In the genomic region with DNA sequence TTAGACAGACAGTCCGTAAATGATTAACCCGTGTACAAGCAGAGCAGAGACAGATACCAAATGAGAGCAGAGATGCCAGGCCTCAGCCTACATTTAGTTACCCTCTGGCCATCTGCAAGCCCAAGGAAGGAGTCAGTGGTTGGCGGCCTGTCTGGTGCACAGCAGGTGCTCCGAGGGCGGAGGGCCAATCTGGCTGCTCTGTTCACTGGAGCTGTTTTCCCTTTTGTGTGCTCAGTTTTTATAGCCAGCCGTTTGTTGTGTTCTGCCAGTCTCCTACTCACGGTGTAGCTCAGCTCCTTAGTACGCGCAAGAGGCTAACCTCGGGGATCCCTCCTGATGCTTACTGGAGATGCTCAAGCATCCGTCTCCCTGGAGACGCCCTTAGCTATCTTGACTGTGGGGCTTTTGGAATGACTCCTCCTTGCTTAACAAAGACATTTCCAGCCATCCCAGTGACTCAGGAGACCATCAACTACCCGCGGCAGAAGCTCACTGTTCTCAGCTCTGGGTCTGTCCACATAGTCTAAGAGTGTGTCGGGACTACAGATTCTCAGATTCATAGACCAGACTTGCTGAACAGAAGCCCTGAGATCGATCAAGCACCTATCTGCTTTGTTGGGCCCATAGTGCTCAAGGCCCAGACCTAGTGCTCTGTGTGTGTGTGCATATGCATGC, we compare ENCODE assay signal across 9 mouse cellular contexts. TPM values are rescaled to one million over a fixed set of nuclear protein-coding genes. Genes with fewer than 3 reads are reported as not detected.
DNase-seq lines count a peak whose midpoint lies in the region; ATAC-seq lines count a peak whose summit lies in the region.
"Had no signal": no experiment of that assay in that cellular context is flagged by ENCODE, and none has a peak within 500 bp of the region (broad histone marks: within the 10 kb centered on the region; RNA-seq: fewer than 3 reads in every experiment).

No protein-coding gene starts in this region.

- H3K4me3 ChIP-seq in hindbrain, embryonic 14.5 days (replicated peaks; ENCODE audit: low read length), result no peak overlapping the region
- no peak overlapping the region for H3K4me3 ChIP-seq in liver, embryonic 15.5 days (replicated peaks)
- H3K4me3 ChIP-seq: heart, embryonic 12.5 days had no signal

- no peaks in the 10 kb centered on the region for H3K36me3 ChIP-seq in hindbrain, embryonic 14.5 days (replicated peaks; ENCODE audit: control insufficient read depth, insufficient read depth)
- H3K36me3 ChIP-seq in liver, embryonic 15.5 days (replicated peaks), result no peaks in the 10 kb centered on the region
- H3K36me3 ChIP-seq: heart, embryonic 12.5 days had no signal

- H3K4me1 ChIP-seq in hindbrain, embryonic 14.5 days (replicated peaks; ENCODE audit: control insufficient read depth, insufficient read depth, low read length), result peaks cover 20% of the 10 kb centered on the region
- peaks cover 16% of the 10 kb centered on the region for H3K4me1 ChIP-seq in liver, embryonic 15.5 days (replicated peaks)

- 37% methylated on average over 16 of the region's 16 CpGs for WGBS in hindbrain, embryonic 14.5 days
- 65% methylated on average over 16 of the region's 16 CpGs for WGBS in liver, embryonic 15.5 days (ENCODE audit: insufficient replicate concordance)

- no peak overlapping the region for H3K9ac ChIP-seq in hindbrain, embryonic 14.5 days
- H3K9ac ChIP-seq in liver, embryonic 15.5 days, result no peak overlapping the region
- H3K9ac ChIP-seq: heart, embryonic 12.5 days; liver, embryonic 14.5 days had no signal

- H3K9me3 ChIP-seq in hindbrain, embryonic 14.5 days (ENCODE audit: control insufficient read depth, low read length), result no peaks in the 10 kb centered on the region
- H3K9me3 ChIP-seq in liver, embryonic 15.5 days (replicated peaks), result no peaks in the 10 kb centered on the region
- H3K9me3 ChIP-seq: heart, embryonic 12.5 days had no signal

- peak; percentile 75 for DNase-seq in Muller cell, postnatal 12 days (ENCODE audit: inconsistent ontology term)
- DNase-seq in brain, adult 2 months (ENCODE audit: low read depth, low spot score), result peak; percentile 96
- peak; percentile 52 for DNase-seq in hindbrain, embryonic 14.5 days (ENCODE audit: low spot score)
- no peak for DNase-seq in natural killer cell, adult 2 months (ENCODE audit: low spot score in 2 of 2)
- no peak for DNase-seq in heart, postnatal 36 days
- no peak for DNase-seq in gastrocnemius, postnatal 25 days

- no peak overlapping the region for H3K4me2 ChIP-seq in hindbrain, embryonic 14.5 days (replicated peaks)
- H3K4me2 ChIP-seq in liver, embryonic 15.5 days, result no peak overlapping the region
- H3K4me2 ChIP-seq: heart, embryonic 12.5 days had no signal

- intact Hi-C loops in heart, postnatal 36 days (cut with DNase I), result no loop called here

- 0 out of 2 replicates have a peak, but pooled peaks have one; percentile 15 for ATAC-seq in hindbrain, embryonic 14.5 days (ENCODE audit: low FRiP score)
- ATAC-seq in liver, embryonic 15.5 days (ENCODE audit: insufficient read depth), result peak; percentile 58; the same call in 1 of the 2 replicates

- H3K27ac ChIP-seq in hindbrain, embryonic 14.5 days, result peak overlapping the region; percentile 32; the same call in 1 of the 2 replicates
- H3K27ac ChIP-seq in liver, embryonic 15.5 days (replicated peaks), result no peak overlapping the region
- H3K27ac ChIP-seq: liver, embryonic 14.5 days had no signal

- no peaks in the 10 kb centered on the region for H3K27me3 ChIP-seq in hindbrain, embryonic 14.5 days (ENCODE audit: control insufficient read depth, insufficient read depth, low read length)
- H3K27me3 ChIP-seq in liver, embryonic 15.5 days, result no peaks in the 10 kb centered on the region
- H3K27me3 ChIP-seq: heart, embryonic 12.5 days had no signal

RNA-seq across cellular contexts. Expression of gene Gm10309, which starts 40.2 kb away (rescaled TPM):
- polyA plus RNA-seq in hindbrain, embryonic 14.5 days (2014; fragmentation: Nextera tagmentation; extraction: Ambion mirVana), result 0.20 and 0.62 TPM in 2 replicates
- not detected in 2 replicates for polyA plus RNA-seq in liver, embryonic 15.5 days (2015; fragmentation: Nextera tagmentation; extraction: Ambion mirVana)
- total RNA-seq in heart, postnatal 36 days (2021), result under 1 TPM in 1 of 2 experiments, not detected in 1; 0.16 TPM
- total RNA-seq in gastrocnemius, postnatal 25 days (2021), result not detected

Comparison
In these comparisons a context has a peak if more than half of its experiments do, and no peak if none do; other contexts are left out.
1. DNase-seq: peak in Muller cell, postnatal 12 days (single experiment), brain, adult 2 months (single experiment) and hindbrain, embryonic 14.5 days (single experiment); none in natural killer cell, adult 2 months (0 of 2), heart, postnatal 36 days (0 of 2) and gastrocnemius, postnatal 25 days (single experiment).